Mouse (Mus musculus): ENCODE data around the gene Ecm1.

- TF ChIP-seq USF1 (IDR thresholded peaks at IDR 0.05; ENCODE audit: low read depth) (no peak), POLR2AphosphoS2 (IDR thresholded peaks at IDR 0.05; ENCODE audit: insufficient read length, low read depth) (no peak), POLR2A (IDR thresholded peaks at IDR 0.05; ENCODE audit: insufficient read length, low read depth) (no peak)
These were observed 23.3 kb downstream of the Ecm1 start for GRCm38 (mm10) chr3:95716075-95716474.
